Comparison of ENCODE assay signal across 12 mouse cellular contexts in the genomic region with DNA sequence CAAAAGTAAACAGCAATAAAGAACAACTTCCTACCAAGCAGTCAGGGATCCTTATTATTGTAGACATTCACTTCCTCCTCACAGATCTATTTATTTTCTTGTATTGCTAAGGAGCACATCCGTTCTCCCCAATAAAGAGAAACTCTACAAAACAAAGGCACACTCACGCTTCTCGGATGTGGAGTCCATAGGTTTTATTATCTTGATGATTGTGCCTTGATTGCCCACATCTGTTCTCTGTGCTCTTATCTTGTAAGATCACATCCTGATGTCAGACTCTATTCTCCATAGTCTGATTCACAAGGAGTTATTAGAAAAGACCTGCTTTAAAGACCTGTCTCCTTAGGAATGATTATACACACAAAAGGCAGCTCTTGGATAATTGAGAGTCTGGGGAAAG.
"Had no signal": no experiment of that assay in that cellular context is flagged by ENCODE, and none has a peak within 500 bp of the region (broad histone marks: within the 10 kb centered on the region; RNA-seq: fewer than 3 reads in every experiment).

No protein-coding gene starts in this region.

- DNase-seq: retina, postnatal 1 day; right cerebral cortex, adult 18-20 months; right cerebral cortex, postnatal 14 days; right cerebral cortex, postnatal 25 days; right cerebral cortex, postnatal 4 days; spleen, adult 18-20 months; thymus, adult 18-20 months; thymus, adult 2 months; thymus, postnatal 14 days; thymus, postnatal 25 days; thymus, postnatal 36 days; thymus, postnatal 4 days had no signal
